Mouse (Mus musculus) retina, adult 2 months (tissue): ENCODE measurements at regions not wholly inside any gene's neighbourhood (a gene's known extent, or its start where the extent isn't known, plus 50 kb on each side); places are given as distances from the start of the nearest gene placed in this dataset.
"Not testable (repeated sequence)": the region's sequence is repeated elsewhere in the genome, so short reads cannot be mapped to it uniquely, and the experiment has no call there.

Experiments used
- DNase-seq: peaks from one replicate; pipeline ENCODE4 v3.0.0-alpha.2; 2012; ENCODE audit warnings: low read depth, low spot score

DNA sequence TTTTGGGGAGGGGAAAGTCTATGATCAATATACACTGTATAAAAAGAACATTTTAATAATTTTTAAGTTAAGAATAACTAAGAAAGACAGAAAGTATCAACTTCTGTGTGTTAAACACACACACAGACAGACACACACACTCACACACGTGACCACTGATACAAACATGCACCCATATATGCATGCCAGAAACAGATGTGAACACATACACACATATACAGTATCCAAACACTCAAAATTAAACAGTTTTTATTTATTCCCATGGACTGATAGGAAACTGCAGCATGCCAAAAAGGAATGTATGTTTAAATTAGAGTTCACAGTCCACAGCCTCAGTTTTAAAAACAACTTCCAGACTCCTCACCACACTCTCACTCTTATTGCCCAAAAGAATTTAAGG, 203.4 kb upstream of the Tbl1x start:
- DNase-seq, result no peak

- DNase-seq, result peak; percentile 26
Observed at GRCm38 (mm10) chrX:77314384-77314783, 196.4 kb upstream of the Tbl1x start.

GRCm38 (mm10) chrX:77323644-77324043, 187.2 kb upstream of the Tbl1x start:
- DNase-seq, result no peak

GRCm38 (mm10) chrX:77353181-77353580, 157.6 kb upstream of the Tbl1x start:
- no peak for DNase-seq

DNA sequence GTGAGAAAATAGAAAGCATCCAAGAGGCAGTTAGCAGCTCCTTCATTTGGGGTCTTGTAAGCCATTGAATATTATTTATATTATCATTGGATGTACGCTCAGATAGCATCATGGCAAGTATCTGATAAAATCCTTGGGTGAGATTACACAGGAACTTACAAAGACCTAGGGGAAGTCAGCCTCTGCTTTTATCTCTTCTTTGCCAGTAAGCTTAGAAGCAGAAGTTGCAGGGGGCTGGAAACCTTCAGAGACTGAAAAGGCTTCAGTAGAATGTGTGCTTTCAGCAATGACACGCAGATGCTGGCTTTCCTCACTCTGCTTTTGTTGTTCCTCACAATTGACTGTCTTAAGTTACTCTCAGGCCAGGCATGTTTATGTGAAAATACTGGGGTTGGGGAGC, 150.3 kb upstream of the Tbl1x start:
- DNase-seq, result no peak

DNA sequence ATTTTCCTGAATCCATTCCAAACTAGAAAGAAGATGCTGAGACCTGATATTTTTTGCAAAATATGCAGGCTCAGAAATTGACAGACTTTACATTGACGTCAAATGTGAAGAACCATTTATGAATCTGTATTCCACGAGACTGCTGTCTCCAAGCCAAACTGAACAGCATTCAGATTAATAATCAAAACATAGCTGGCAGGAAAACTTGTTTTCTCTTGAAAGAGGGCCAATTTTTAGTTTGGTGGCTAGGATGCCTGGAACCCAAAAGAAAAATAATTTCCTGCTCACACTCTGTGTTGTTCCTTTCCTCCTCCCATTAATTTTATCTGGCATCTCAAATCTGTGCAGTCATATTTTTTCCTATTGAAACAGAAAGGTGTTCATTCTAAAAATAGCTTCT, 149.7 kb upstream of the Tbl1x start:
- DNase-seq, result no peak

- DNase-seq, result no peak
Observed at GRCm38 (mm10) chrX:77363657-77364056, 147.2 kb upstream of the Tbl1x start.

DNA sequence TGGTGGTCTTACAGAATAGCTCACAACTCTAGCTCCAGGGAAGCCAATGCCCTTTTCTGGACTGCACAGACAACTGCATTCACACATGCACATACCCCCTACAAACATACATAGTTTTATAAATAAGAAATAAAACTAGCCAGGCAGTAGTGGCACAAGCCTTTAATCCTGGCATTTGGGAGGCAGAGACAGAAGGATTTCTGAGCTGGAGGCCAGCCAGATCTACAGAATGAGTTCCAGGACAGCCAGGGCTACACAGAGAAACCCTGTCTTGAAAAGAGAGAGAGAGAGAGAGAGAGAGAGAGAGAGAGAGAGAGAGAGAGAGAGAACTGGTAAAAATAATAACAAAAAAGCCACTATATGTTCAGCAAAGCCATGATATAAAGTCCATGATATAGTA, 143.5 kb upstream of the Tbl1x start:
- DNase-seq, result no peak

DNA sequence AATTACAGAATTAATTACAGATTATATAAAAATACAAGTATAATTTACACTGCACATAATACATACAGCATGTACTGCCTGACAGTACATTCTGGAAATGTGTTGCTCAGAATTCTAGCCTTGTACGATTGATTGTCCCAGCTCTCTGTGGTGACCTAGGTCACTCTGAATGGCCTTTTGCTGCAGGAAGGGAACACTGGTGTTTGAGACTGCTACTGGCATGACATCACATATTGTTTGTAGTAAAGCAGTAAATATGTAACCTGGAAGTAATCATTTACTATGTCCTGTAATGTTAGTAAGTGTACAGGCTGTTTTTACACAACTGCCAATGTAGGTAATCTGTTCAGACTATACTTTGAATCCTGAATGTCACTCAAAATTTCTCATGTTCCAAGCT, 123.5 kb upstream of the Tbl1x start:
- no peak for DNase-seq

GRCm38 (mm10) chrX:77391760-77392446, 118.9 kb upstream of the Tbl1x start:
- DNase-seq, result no peak

DNA sequence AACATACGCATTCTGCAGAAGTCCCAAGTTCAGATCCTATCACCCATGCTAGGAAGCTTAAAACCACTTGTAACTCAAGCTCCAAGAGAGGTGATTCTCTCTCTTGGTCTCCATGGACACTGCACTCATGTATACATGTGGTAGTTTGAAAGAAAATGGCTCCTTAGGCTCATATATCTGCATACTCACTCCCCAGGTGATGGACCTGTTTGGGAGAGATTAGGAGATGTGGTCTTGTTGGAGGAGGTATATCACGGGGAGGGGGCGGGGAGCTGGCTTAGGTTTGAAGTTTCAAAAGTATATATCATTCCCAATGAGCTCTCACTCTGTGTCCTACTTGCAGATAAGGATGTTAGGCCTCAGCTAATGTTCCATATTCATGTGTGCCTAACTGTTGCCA, 103.9 kb upstream of the Tbl1x start:
- no peak for DNase-seq

DNA sequence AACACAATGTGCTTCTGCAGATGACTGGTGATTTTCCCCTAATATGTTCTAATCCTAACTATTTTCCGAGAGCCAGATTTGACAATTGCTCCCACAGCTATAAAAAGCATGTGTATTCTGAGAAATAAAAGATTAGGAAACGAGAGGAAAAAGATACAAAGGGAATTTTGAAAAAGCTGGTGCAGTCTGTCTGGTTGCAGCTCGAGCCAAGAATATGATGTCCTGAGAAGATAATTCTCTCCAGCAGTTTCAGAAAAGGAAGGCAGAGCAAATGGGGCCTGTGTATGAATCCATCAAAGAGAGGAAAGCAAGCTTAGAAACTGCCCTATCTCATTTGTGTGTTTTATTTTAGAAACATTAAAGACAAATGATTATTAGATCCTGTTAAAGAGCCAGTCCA, 102.9 kb upstream of the Tbl1x start:
- no peak for DNase-seq

DNA sequence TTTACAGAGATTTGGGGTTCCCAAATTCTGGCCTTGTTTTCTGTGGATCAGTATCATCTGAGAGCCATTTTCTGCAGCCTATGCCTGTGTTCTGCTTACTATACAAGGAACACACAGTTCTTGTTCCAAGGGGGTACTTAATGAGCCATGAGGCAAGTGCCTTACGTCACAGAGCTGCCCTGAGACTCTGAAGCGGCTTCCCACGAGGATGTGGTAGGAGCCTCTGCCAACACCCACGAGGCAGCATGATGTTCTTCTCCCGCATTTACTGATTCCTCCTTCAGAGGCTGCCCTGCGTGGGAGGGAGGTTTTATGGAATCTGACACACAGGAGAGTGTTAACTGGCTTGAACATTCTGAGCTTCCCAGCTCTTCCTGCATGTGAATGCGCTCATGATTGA, 101.4 kb upstream of the Tbl1x start:
- DNase-seq, result no peak

- no peak for DNase-seq
Observed at GRCm38 (mm10) chrX:77410812-77411211, 100.0 kb upstream of the Tbl1x start.

- DNase-seq, result no peak
Observed at GRCm38 (mm10) chrX:77414156-77414555, 96.7 kb upstream of the Tbl1x start.

DNA sequence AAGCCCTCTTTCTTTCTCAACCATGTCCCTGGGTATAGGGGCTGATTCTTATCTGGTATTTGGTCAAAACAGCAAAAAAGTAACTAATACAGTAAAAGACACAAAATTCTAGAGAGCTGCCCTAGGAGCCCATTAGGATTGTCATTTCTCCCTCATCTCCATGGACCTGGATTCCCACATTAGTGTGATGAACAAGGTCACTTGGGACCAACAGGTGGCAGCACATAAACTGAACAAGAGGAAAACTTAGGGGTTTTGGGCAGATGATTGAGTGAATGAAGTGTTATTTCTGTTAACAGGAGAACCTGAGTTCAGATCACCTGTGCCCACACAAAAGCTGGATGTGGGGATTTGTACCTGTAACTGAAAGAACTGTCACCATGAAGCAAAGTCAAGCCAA, 93.0 kb upstream of the Tbl1x start:
- DNase-seq, result no peak

DNA sequence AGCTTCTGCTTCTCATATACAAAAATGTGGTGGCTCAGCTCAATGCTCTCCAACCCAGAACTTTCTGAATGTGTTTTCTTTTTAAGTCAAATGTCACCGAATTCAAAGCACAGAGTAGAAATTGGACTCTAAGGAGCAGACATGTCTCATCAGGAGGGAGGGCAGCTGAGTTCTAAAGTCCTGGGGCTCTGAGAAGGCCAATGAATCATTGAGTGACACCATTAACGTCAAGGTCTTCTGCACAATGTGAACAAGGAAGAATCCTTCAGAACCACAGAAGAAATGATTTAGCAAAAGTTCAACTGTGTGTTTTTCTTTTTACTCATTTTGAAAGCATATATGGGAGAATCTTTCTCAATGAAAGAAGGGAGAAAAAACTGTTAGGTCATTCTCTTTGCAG, 88.6 kb upstream of the Tbl1x start:
- DNase-seq, result no peak

- DNase-seq, result no peak
Observed at GRCm38 (mm10) chrX:77424792-77425727, 85.8 kb upstream of the Tbl1x start.

DNA sequence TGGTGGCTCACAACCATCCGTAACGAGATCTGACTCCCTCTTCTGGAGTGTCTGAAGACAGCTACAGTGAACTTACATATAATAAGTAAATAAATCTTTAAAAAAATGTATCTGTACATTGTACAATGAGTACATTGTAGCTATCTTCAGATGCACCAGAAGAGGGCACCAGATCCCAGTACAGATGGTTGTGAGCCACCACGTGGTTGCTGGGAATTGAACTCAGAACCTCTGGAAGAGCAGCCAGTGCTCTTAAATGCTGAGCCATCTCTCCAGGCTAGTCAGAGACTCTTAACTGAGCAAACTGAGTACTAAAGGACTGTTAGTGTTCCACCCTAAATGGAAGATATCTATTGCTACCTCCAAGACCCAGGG, 85.1 kb upstream of the Tbl1x start:
- not testable (repeated sequence) for DNase-seq

GRCm38 (mm10) chrX:77426836-77427235, 84.0 kb upstream of the Tbl1x start:
- DNase-seq, result not testable (repeated sequence)

DNA sequence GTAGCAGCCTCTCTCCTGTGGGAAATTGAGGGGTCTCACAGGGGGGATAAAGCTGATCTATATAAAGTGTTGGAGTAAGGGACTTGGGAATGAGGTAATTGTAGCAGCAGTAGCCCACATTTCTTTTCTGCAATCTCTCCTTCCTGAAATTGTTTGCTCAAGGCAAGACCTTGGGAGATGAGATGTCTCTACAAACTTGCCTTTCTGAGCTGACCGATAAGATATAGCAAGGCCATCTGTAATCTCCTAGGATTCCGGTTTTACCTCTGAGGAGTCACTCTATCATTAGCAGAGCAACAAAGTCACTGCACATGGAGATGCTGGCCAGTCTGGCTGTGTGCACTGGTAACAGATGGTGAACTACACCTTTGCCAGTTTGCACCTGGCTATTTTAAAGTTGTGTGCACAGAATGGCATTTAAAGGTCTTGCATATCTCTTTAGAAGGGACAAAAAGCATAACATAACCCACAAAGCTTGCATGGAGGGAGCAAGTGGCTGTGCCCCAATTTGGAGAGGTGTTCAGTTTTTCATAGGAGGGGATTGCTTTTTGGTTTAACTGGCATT, 78.7 kb upstream of the Tbl1x start:
- DNase-seq, result no peak
